Comparison of ENCODE assay signal across 8 mouse cellular contexts in the genomic region with DNA sequence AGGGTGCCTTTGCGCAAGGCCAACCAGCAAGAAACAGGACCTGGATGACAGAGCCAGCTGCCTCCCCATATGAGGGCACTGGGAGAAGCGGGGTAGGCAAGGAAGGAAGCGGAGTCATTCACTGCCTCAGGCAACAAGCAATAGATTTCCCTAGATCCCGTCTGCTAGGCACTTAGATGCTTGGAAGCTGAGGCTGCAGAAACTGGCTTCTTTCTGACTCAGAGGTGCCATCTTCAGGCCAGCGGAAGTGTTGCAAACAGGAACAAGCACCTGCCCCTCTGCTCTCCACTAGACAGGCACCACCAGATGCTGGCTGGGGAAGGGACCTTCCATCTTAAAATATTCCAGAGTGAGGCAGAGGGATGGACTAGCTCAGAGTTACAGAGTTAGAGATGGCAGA.
DNase-seq lines count a peak whose midpoint lies in the region; ATAC-seq and TF ChIP-seq lines count a peak whose summit lies in the region.

No protein-coding gene starts in this region.

- no peak overlapping the region for H3K4me3 ChIP-seq in forebrain, embryonic 10.5 days
- H3K4me3 ChIP-seq in heart, embryonic 16.5 days (ENCODE audit: low read length): no peak overlapping the region
- H3K4me3 ChIP-seq in liver, embryonic 14.5 days (ENCODE audit: insufficient read depth in 1 of 2, low read depth in 2 of 2, low read length in 2 of 2): no peak overlapping the region
- no peak overlapping the region for H3K4me3 ChIP-seq in stomach, postnatal 0 days (ENCODE audit: low read depth, low read length)

- peaks cover 10% of the 10 kb centered on the region; the same call in 1 of the 2 replicates for H3K4me1 ChIP-seq in forebrain, embryonic 10.5 days
- peaks cover 4% of the 10 kb centered on the region for H3K4me1 ChIP-seq in heart, embryonic 16.5 days (ENCODE audit: control insufficient read depth, insufficient read depth, low read length)
- H3K4me1 ChIP-seq in liver, embryonic 14.5 days (replicated peaks; ENCODE audit: control insufficient read depth in 2 of 2, insufficient read depth in 2 of 2, low read length in 1 of 2): no peaks in the 10 kb centered on the region; a peak in 1 of 4 replicates
- H3K4me1 ChIP-seq in stomach, postnatal 0 days (replicated peaks; ENCODE audit: control insufficient read depth, insufficient read depth): no peaks in the 10 kb centered on the region

- peak overlapping the region; percentile 5 for H3K4me2 ChIP-seq in heart, embryonic 16.5 days (ENCODE audit: low read depth, low read length)
- no peak overlapping the region for H3K4me2 ChIP-seq in liver, embryonic 14.5 days (ENCODE audit: low read depth)
- no peak overlapping the region for H3K4me2 ChIP-seq in stomach, postnatal 0 days (replicated peaks; ENCODE audit: low read depth)

- H3K9ac ChIP-seq in heart, embryonic 16.5 days (ENCODE audit: low read length): no peak overlapping the region
- H3K9ac ChIP-seq in liver, embryonic 14.5 days (replicated peaks): no peak overlapping the region
- no peak overlapping the region for H3K9ac ChIP-seq in stomach, postnatal 0 days (ENCODE audit: low read length)

- no peaks in the 10 kb centered on the region for H3K36me3 ChIP-seq in forebrain, embryonic 10.5 days (replicated peaks)
- no peaks in the 10 kb centered on the region for H3K36me3 ChIP-seq in heart, embryonic 16.5 days (ENCODE audit: control insufficient read depth, insufficient read depth)
- H3K36me3 ChIP-seq in liver, embryonic 14.5 days (replicated peaks; ENCODE audit: control insufficient read depth, insufficient read depth, low read depth): no peaks in the 10 kb centered on the region
- no peaks in the 10 kb centered on the region for H3K36me3 ChIP-seq in stomach, postnatal 0 days (ENCODE audit: control insufficient read depth, insufficient read depth, low read length)

- no peak for TF ChIP-seq EP300 in liver, embryonic 14.5 days (IDR thresholded peaks at IDR 0.05; ENCODE audit: low read depth)
- no peak for TF ChIP-seq EP300 in stomach, postnatal 0 days (optimal IDR thresholded peaks at IDR 0.05)

- 20% methylated on average over 5 of the region's 5 CpGs for WGBS in forebrain, embryonic 10.5 days
- 23% methylated on average over 5 of the region's 5 CpGs for WGBS in heart, embryonic 16.5 days
- WGBS in liver, embryonic 14.5 days (ENCODE audit: insufficient replicate concordance): 19% methylated on average over 5 of the region's 5 CpGs
- WGBS in stomach, postnatal 0 days: 15% methylated on average over 5 of the region's 5 CpGs

- H3K9me3 ChIP-seq in forebrain, embryonic 10.5 days: no peaks in the 10 kb centered on the region
- H3K9me3 ChIP-seq in heart, embryonic 16.5 days (replicated peaks; ENCODE audit: control insufficient read depth, low read length): no peaks in the 10 kb centered on the region
- H3K9me3 ChIP-seq in liver, embryonic 14.5 days (ENCODE audit: control insufficient read depth, low read length): no peaks in the 10 kb centered on the region
- H3K9me3 ChIP-seq in stomach, postnatal 0 days (ENCODE audit: control insufficient read depth, low read length): no peaks in the 10 kb centered on the region

- H3K27ac ChIP-seq in forebrain, embryonic 10.5 days: no peak overlapping the region
- H3K27ac ChIP-seq in heart, embryonic 16.5 days (ENCODE audit: low read length): no peak overlapping the region
- no peak overlapping the region for H3K27ac ChIP-seq in liver, embryonic 14.5 days
- no peak overlapping the region for H3K27ac ChIP-seq in stomach, postnatal 0 days (replicated peaks)

- peak; percentile 81 for DNase-seq in CD4-positive, CD25-positive, alpha-beta regulatory T cell, adult 2 months (ENCODE audit: low read depth, low spot score)
- peak; percentile 91 for DNase-seq in brain, embryonic 14.5 days (ENCODE audit: low read depth)
- DNase-seq in forebrain, embryonic 10.5 days (ENCODE audit: extremely low spot score, low spot score): peak; percentile 64
- peak; percentile 86 for DNase-seq in kidney, postnatal 14 days
- DNase-seq in liver, embryonic 14.5 days (ENCODE audit: low read depth in 3 of 3, low spot score in 3 of 3): peak; percentile 6 to 23 (median 9)
- peak; percentile 73 for DNase-seq in neural tube, embryonic 10.5 days (ENCODE audit: extremely low spot score, low spot score)
- peak; percentile 76 for DNase-seq in stomach, postnatal 0 days (ENCODE audit: low spot score)

- H3K27me3 ChIP-seq in forebrain, embryonic 10.5 days (ENCODE audit: poor library complexity, severe bottlenecking): 0 out of 2 replicates have a peak, but pooled peaks cover 10% of the 10 kb centered on the region
- no peaks in the 10 kb centered on the region for H3K27me3 ChIP-seq in heart, embryonic 16.5 days (ENCODE audit: control insufficient read depth, insufficient read depth, low read length)
- H3K27me3 ChIP-seq in liver, embryonic 14.5 days (ENCODE audit: control insufficient read depth, insufficient read depth, low read length): no peaks in the 10 kb centered on the region
- H3K27me3 ChIP-seq in stomach, postnatal 0 days (ENCODE audit: control insufficient read depth, insufficient read depth, low read length): no peaks in the 10 kb centered on the region

- peak; percentile 89 for TF ChIP-seq CTCF in brain, embryonic 14.5 days (IDR thresholded peaks at IDR 0.05; ENCODE audit: borderline replicate concordance, extremely low read depth, insufficient read depth, insufficient read length)
- TF ChIP-seq CTCF in liver, embryonic 14.5 days (IDR thresholded peaks at IDR 0.05; ENCODE audit: low read depth): peak; percentile 72
- peak; percentile 93 for TF ChIP-seq CTCF in stomach, postnatal 0 days (IDR thresholded peaks at IDR 0.05; ENCODE audit: low read depth)

- ATAC-seq in heart, embryonic 16.5 days (replicated peaks; ENCODE audit: extremely low read depth, insufficient read depth, low FRiP score): peak; percentile 50; the same call in 1 of the 2 replicates
- no peak for ATAC-seq in liver, embryonic 14.5 days (ENCODE audit: insufficient read depth)
- ATAC-seq in stomach, postnatal 0 days (ENCODE audit: low FRiP score, low TSS enrichment): peak; percentile 71

- TF ChIP-seq POLR2A in brain, embryonic 14.5 days (IDR thresholded peaks at IDR 0.05; ENCODE audit: borderline replicate concordance, extremely low read depth, insufficient read depth, insufficient read length, poor library complexity, severe bottlenecking): no peak

Comparison
In these comparisons a context has a peak if more than half of its experiments do, and no peak if none do; other contexts are left out.
1. DNase-seq: peak in every context shown above with its lines; median percentile 91 in brain, embryonic 14.5 days; 86 in kidney, postnatal 14 days; 81 in CD4-positive, CD25-positive, alpha-beta regulatory T cell, adult 2 months; 76 in stomach, postnatal 0 days; 73 in neural tube, embryonic 10.5 days; 64 in forebrain, embryonic 10.5 days; 9 in liver, embryonic 14.5 days.